Mouse (Mus musculus) urinary bladder, postnatal 4 days (tissue): Measurements from ENCODE around the gene Opa3.

Source experiments
- DNase-seq, 2 experiments: peaks; one replicate each; pipeline ENCODE4 v3.0.0; 2021 to 2022; ENCODE audit warnings: low spot score in 2 of 2

Opa3 gene

DNA sequence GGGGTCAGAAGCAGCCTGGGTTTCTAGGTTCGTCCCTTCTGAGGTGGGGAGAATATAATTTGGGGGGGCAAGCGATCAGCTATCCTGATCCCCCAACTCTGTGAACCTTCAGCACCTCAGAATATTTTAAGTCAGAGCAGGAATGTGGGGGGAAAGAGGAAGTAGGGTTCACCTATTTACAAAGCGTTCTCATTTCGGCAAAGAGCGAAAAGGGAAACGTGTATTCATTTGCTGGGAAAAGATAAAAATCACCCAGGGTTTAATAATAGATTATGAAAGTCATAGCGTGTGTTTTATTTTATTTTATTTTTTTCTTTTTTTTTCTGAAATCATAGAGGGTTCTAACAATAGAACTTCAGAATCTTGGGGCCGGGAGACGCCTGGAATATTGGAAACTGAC, 13.2 kb upstream of the Opa3 start:
- DNase-seq = no peak

- no peak for DNase-seq
These were observed 10.6 kb upstream of the Opa3 start for GRCm38 (mm10) chr7:19217492-19217891.

DNA sequence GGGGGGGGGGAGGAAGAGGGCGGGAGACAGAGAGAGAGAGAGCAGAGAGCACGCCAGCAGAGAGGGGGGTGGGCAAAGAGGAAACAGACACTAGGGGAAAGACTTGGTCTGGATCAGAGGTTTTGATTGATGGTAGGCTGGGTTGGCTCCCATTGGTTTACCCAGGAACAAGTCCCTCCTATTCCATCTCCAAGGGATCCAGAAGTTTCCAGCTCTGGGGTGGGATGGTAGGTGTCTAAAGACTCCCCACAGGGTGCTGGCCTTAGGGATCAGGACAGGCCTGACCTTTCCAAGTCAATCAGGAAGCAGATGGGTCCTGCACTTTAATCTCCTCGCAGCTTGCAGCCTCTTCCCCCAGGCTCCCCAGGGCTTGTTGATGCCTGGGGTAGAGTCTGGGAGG, 10.2 kb upstream of the Opa3 start:
- DNase-seq = no peak

DNA sequence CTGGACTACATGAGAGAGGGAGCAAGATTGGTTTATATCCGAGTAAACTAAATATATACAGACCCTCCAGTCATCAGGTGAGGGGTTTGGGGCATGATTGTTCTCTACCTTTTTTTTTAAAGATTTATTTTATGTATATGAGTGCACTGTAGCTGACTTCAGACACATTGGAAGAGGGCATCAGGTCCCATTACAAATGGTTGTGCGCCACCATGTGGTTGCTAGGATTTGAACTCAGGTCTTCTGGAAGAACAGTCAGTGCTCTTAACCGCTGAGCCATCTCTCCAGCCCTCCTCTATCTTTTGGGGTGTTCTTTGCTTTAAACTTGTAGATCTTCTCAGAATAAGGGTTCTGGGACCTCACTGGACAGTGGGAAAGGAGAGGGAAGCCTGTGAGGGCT, 8.1 kb upstream of the Opa3 start:
- DNase-seq = no peak

DNA sequence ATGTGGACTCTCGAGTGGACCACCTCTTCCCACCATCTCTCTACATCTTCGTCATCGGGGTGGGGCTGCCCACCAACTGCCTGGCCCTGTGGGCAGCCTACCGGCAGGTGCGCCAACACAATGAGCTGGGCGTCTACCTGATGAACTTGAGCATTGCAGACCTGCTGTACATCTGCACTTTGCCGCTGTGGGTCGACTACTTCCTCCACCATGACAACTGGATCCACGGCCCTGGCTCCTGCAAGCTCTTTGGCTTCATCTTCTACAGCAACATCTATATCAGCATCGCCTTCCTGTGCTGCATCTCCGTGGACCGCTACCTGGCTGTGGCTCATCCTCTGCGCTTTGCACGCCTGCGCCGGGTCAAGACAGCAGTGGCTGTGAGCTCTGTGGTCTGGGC, 5.9 kb upstream of the Opa3 start:
- no peak for DNase-seq

DNA sequence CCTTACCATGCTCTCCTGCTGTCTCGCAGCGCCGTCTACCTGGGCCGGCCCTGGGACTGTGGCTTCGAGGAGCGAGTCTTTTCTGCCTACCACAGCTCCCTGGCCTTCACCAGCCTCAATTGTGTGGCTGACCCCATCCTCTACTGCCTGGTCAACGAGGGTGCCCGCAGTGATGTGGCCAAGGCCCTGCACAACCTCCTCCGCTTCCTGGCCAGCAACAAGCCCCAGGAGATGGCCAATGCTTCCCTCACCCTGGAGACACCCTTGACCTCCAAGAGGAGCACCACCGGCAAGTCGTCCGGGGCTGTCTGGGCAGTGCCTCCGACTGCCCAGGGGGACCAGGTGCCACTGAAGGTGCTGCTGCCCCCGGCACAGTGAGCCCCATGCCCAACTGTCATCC, 5.3 kb upstream of the Opa3 start:
- no peak for DNase-seq

GRCm38 (mm10) chr7:19224933-19225332, 3.2 kb upstream of the Opa3 start:
- DNase-seq = no peak

DNA sequence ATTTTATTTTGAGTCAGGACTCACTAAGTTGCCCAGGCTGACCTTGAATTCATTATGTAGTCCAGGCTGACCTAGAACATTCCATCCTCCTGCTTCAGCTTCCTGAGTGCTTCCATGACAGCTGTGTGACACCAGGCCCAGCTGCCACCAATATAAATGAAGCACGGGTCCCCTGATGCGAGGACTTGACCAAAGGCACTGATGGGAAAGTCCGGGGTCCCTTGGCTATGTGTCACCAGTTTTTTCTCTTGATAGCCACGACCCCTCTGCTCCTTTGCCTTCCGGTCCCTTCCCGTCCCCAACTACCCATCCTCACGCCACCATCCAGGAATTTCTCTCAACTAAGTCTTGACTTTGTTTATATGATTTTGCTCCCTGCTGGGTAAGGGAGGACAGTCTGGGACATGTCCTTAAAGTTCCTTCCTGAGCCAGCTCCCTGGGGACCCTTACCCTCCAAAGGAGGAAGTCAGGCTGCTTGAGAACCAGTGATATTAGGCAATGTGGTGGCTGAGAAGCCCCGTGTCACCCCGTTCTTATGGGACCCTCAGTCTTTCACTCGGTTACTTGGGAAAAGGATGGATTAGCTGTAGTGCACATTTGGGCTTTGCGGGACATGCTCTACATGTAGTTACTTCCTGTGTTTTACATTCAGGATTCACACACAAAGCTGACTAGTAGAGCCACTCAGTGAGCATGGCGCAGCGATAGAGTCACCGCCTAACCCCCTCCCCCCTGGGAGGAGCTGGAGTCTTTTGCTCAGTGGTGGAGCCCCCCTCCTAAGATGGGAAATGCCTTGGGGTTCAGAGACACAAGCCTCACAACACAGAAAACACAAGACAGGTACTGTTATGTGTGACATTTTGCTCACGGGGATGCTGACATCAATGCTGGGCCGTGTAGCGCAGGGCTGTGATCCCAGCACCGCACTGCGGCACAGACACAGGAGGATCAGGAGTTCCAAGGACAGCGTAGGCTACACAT, 1.0 kb upstream of the Opa3 start:
- DNase-seq = peak in 1 of 2 experiments; percentile 26

GRCm38 (mm10) chr7:19228793-19229148, 637 bp downstream of the Opa3 start:
- no peak for DNase-seq

GRCm38 (mm10) chr7:19229404-19229803, 1.3 kb downstream of the Opa3 start:
- no peak for DNase-seq

DNA sequence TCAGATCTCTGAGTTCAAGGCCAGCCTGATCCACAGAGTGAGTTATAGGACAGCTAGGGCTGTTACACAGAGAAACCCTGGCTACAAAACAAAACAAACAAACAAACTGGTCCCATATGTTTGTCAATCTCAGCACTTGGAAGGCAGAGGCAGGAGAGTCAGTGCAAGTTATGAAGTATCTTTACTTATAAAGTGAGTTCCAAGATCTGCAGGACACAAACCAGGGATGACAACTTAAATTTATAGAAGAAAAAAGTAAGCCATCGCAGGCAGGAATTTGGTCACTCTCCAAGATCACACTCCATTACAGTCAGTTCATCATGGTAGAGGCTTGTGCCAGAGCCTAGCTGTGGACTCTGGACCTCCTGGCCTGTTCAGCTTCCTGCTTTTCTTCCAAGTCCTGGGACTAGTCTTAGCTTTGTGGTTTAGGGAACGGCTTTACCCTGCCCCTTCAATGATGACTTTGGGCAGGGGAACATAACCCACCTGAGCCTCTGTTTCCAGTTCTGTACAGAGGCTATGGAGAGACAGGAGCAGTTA, 2.0 kb downstream of the Opa3 start:
- no peak for DNase-seq

DNA sequence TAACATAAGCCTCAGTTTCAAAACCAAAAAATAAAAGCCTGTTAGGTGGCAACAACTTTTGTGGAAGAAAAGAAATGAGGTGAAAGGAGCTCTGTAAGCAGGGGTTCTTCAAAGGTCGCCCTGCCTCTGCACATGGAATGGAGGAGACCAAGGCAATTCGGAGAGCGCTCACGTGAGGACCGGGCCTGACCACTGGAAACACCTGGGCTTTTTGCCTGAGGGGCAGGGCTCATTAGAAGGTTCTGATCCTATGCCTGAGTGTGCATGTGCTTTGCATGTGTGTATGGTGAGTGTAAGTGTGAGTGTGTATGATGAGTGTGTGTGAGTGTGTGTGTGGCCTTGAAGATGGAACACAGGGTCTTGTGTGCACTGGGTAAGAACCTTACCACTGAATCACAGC, 2.8 kb downstream of the Opa3 start:
- DNase-seq = no peak

- no peak for DNase-seq
These were observed 3.7 kb downstream of the Opa3 start for GRCm38 (mm10) chr7:19231849-19232248.

- no peak for DNase-seq
These were observed 6.5 kb downstream of the Opa3 start for GRCm38 (mm10) chr7:19234652-19235051.

DNA sequence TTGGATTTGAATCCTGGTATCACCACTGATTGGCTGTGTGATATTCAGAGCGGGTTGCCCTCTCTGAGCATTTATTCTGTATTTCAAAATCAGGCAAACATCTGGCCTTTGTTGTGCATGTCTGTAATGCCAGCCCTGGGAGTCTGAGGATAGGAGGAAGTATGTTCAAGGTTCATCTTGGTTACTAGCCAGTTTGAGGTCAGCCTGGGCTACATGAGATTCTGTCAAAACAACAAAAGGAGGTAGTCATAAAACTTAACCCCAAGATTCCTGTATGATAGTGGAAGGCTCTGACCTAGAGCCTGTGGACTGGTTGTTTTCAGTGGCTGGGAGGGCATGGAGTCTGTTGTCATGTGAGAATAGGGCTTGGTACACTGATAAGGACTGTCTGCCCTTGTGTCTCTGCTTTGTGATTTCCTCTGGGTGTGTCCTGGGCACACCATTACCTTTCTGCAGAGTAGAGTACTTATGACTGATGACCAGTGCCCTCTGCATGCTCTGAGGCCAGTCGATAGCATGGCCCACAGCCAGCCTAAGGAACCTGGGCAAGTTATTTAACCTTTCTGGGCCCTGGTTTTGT, 7.0 kb downstream of the Opa3 start:
- DNase-seq = no peak

GRCm38 (mm10) chr7:19236411-19236810, 8.3 kb downstream of the Opa3 start:
- DNase-seq = no peak

DNA sequence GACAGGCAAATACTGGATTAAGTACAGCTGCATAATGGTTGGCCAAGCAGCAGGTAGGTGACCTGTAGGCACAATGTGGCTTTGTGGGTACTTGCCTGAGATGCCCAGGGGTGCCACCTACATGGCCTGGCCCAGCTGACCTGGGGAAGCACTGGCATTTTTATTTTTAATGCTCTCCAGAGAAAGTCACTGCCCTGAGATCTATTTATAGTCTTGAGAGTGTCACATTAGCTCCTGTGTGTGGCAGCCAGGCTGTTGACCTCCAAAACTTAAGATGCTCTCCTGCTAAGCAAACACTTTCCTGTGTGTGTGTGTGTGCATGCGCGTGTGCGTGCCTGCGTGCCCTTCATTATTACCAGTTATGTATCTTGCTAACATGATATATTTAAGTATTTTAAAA, 10.2 kb downstream of the Opa3 start:
- no peak for DNase-seq

GRCm38 (mm10) chr7:19239423-19239822, 11.3 kb downstream of the Opa3 start:
- peak; percentile 78 to 91 for DNase-seq

- no peak for DNase-seq
These were observed 11.9 kb downstream of the Opa3 start for GRCm38 (mm10) chr7:19239986-19240385.

DNA sequence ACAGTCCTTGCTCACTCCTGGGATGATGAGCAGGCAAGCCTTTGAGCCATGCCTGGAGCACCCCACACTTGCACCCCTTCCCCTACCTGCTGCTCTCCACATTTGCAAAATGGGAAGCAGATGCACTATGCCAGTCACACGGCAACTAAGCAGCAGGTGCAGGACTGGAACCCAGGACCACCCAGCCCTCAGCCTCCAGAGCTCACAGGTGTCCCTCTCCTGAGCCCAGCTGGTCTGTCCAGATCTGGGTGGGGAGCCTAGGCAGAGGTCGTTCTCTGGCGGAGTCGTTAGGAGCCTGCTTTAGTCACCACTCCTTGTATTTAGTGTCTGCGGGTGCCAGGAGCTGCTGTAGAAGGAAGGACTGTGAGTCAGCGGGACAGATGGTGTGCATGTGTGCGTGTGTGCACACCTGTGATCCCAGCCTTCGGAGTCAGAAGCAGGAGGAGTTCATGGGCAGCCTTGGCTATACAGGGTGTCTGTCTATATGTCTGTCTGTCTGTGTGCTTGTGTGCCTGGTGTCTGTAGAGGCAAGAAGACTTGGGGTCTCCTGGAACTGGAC, 12.8 kb downstream of the Opa3 start:
- DNase-seq = no peak

DNA sequence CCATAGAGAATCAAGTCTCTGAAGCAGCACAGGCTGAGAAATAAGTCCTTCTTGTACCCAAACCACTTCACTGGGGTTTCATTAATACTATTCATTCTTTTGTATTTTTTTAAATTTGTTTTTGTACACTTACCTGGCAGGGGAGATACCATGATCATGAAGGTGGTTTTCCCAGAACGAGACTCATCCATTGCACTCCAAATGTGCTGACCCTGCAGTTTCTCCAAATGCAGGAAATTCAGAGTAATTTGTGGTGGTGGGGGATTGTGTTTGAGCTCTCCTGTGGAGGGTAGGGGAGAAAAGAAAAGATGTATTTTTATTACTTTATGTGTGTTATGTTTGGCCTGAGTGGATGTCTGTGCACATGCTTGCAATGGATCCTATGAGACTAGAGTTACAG, 13.9 kb downstream of the Opa3 start:
- DNase-seq = no peak

- DNase-seq = no peak
These were observed 15.7 kb downstream of the Opa3 start for GRCm38 (mm10) chr7:19243858-19244257.

DNA sequence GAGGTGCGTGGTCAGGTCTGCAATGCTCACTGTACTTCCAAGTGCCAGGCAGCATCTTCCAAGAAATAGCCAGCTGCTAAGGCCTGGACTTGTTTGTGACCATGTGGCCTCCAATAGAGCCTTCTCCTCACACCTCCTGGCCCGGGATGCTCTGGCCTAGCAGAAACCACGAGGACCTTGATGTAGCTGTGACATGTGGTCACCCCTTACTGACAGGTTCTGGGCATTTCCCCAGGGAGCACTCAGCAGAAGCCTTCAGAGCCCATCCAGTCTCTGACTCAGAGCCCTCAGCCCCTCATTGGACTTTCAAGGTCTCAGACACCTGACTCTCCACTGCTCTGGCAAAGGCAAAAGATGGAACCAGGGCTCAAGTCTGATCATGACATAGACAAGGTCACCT, 16.9 kb downstream of the Opa3 start:
- DNase-seq = no peak
